Mouse (Mus musculus) intestine, embryonic 16.5 days (tissue): ENCODE data around the gene Wdr5. TPM values are rescaled to one million over a fixed set of nuclear protein-coding genes. Genes with fewer than 3 reads are reported as not detected.

Experiments
- ATAC-seq: fragments of 200-750 bp; cut with Nextera tagmentation; 2 replicates; pipeline ENCODE4 v1.8.0; 2017; ENCODE audit warnings: moderate TSS enrichment, moderate library complexity
- H3K27ac ChIP-seq: fragments of 300-500 bp; sonication (generic); 2 replicates; pipeline ENCODE4 v1.5.1; 2014; ENCODE audit warnings: mild to moderate bottlenecking, low read length
- H3K27me3 ChIP-seq: fragments of 300-500 bp; sonication (generic); replicated peaks from 2 replicates; pipeline ENCODE4 v1.6.1; 2014; ENCODE audit warnings: low read length, control low read depth, mixed read lengths; ENCODE audit not compliant: control insufficient read depth, insufficient read depth
- H3K36me3 ChIP-seq: fragments of 300-500 bp; sonication (generic); 2 replicates; pipeline ENCODE4 v1.6.1; 2014; ENCODE audit warnings: low read length, control low read depth; ENCODE audit not compliant: control insufficient read depth, insufficient read depth
- H3K4me1 ChIP-seq: fragments of 300-500 bp; sonication (generic); 2 replicates; pipeline ENCODE4 v1.6.1; 2014; ENCODE audit warnings: low read length, control low read depth, mixed read lengths; ENCODE audit not compliant: control insufficient read depth, insufficient read depth
- H3K4me2 ChIP-seq: fragments of 300-500 bp; sonication (generic); 2 replicates; pipeline ENCODE4 v1.6.1; 2014; ENCODE audit warnings: low read depth, low read length, control low read depth
- H3K4me3 ChIP-seq: fragments of 300-500 bp; sonication (generic); 2 replicates; pipeline ENCODE4 v1.5.1; 2014; ENCODE audit warnings: mild to moderate bottlenecking, low read length
- H3K9ac ChIP-seq: fragments of 300-500 bp; sonication (generic); 2 replicates; pipeline ENCODE4 v1.6.1; 2014; ENCODE audit warnings: low read depth, low read length
- H3K9me3 ChIP-seq: fragments of 300-500 bp; sonication (generic); 2 replicates; pipeline ENCODE4 v1.6.1; 2016; ENCODE audit warnings: low read length, control low read depth; ENCODE audit not compliant: control insufficient read depth
- WGBS: fragments of 180-500 bp; shearing (Covaris S2); extraction: QIAGEN DNeasy Blood & Tissue Kit; methylation state at CpG from one replicate; pipeline ENCODE4 v1.1.7; 2014; 5-methylcytosine and 5-hydroxymethylcytosine counted together
- polyA plus RNA-seq: library from polyadenylated mRNA; unstranded; fragments of >200 nt; fragmentation: Nextera tagmentation; extraction: Ambion mirVana; gene quantifications from 2 replicates; pipeline ENCODE4 v1.2.1, GENCODE M21; 2015

Wdr5 gene
- polyA plus RNA-seq, 1 experiment from 2014 or later, result 44.8 TPM

- 37% methylated on average over 18 of the region's 18 CpGs for WGBS
- Histone ChIP-seq H3K27me3 (no peaks in the 10 kb centered on the region), H3K4me1 (peaks cover 19% of the 10 kb centered on the region), H3K9me3 (no peaks in the 10 kb centered on the region), H3K36me3 (no peaks in the 10 kb centered on the region), H3K27ac (0 out of 2 replicates have a peak overlapping the region, but pooled peaks have one; percentile 47), H3K9ac (no peak overlapping the region), H3K4me2 (no peak overlapping the region), H3K4me3 (no peak overlapping the region)
- peak; percentile 67 for ATAC-seq
These were observed 58.1 kb downstream of the Wdr5 start for GRCm38 (mm10) chr2:27572928-27573627.

GRCm38 (mm10) chr2:27573628-27573966 lies 58.6 kb downstream of the Wdr5 start:
- Histone ChIP-seq H3K27me3 (no peaks in the 10 kb centered on the region), H3K4me2 (no peak overlapping the region), H3K4me3 (no peak overlapping the region), H3K36me3 (no peaks in the 10 kb centered on the region), H3K9ac (no peak overlapping the region), H3K4me1 (peaks cover 19% of the 10 kb centered on the region), H3K27ac (no peak overlapping the region), H3K9me3 (no peaks in the 10 kb centered on the region)
- ATAC-seq, result no peak
- 74% methylated on average over 8 of the region's 8 CpGs for WGBS

- Histone ChIP-seq H3K9me3 (no peaks in the 10 kb centered on the region), H3K4me1 (peaks cover 19% of the 10 kb centered on the region), H3K9ac (no peak overlapping the region), H3K36me3 (no peaks in the 10 kb centered on the region), H3K4me2 (no peak overlapping the region), H3K4me3 (no peak overlapping the region), H3K27me3 (no peaks in the 10 kb centered on the region), H3K27ac (no peak overlapping the region)
- no peak for ATAC-seq
- WGBS, result 88% methylated on average over 4 of the region's 4 CpGs
These were observed 61.5 kb downstream of the Wdr5 start for GRCm38 (mm10) chr2:27576416-27576815.

GRCm38 (mm10) chr2:27578552-27578951 lies 63.6 kb downstream of the Wdr5 start:
- Histone ChIP-seq H3K9me3 (no peaks in the 10 kb centered on the region), H3K9ac (no peak overlapping the region), H3K4me1 (peaks cover under 1% of the 10 kb centered on the region), H3K4me2 (no peak overlapping the region), H3K36me3 (no peaks in the 10 kb centered on the region), H3K27me3 (no peaks in the 10 kb centered on the region), H3K27ac (no peak overlapping the region), H3K4me3 (no peak overlapping the region)
- 86% methylated on average over 4 of the region's 4 CpGs for WGBS
- ATAC-seq, result no peak

- Histone ChIP-seq H3K36me3 (no peaks in the 10 kb centered on the region), H3K9ac (no peak overlapping the region), H3K4me3 (no peak overlapping the region), H3K4me1 (no peaks in the 10 kb centered on the region), H3K9me3 (no peaks in the 10 kb centered on the region), H3K27ac (no peak overlapping the region), H3K4me2 (no peak overlapping the region), H3K27me3 (no peaks in the 10 kb centered on the region)
- no peak for ATAC-seq
- WGBS, result 61% methylated on average over 11 of the region's 11 CpGs
These were observed 67.2 kb downstream of the Wdr5 start for GRCm38 (mm10) chr2:27582112-27582511.

GRCm38 (mm10) chr2:27583019-27583418 lies 68.1 kb downstream of the Wdr5 start:
- Histone ChIP-seq H3K36me3 (no peaks in the 10 kb centered on the region), H3K4me2 (no peak overlapping the region), H3K9me3 (no peaks in the 10 kb centered on the region), H3K4me1 (no peaks in the 10 kb centered on the region), H3K4me3 (no peak overlapping the region), H3K27me3 (no peaks in the 10 kb centered on the region), H3K9ac (no peak overlapping the region), H3K27ac (no peak overlapping the region)
- WGBS, result 82% methylated on average over 2 of the region's 2 CpGs
- ATAC-seq, result no peak

DNA sequence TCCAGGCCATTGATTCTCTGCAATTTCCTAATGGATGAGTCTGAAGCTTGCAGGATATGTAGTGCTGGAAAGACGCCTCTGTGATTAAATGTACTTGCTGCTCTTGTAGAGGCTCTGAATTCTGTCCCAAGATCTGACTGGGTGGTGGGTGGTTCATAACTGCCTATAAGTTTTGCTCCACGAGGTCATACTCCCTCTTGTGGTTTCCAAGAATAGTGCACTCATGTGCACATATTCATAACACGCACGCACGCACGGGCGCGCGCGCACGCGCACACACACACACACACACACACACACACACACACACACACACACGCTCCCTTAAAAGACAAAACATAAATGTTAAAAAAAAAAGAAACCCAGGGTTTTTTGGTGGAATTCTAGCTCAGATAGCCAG lies 69.6 kb downstream of the Wdr5 start:
- 92% methylated on average over 13 of the region's 13 CpGs for WGBS
- Histone ChIP-seq H3K4me3 (no peak overlapping the region), H3K9me3 (no peaks in the 10 kb centered on the region), H3K27me3 (no peaks in the 10 kb centered on the region), H3K36me3 (no peaks in the 10 kb centered on the region), H3K9ac (no peak overlapping the region), H3K27ac (no peak overlapping the region), H3K4me1 (no peaks in the 10 kb centered on the region), H3K4me2 (no peak overlapping the region)
- no peak for ATAC-seq

Other genes starting within 250 kb of the Wdr5 start
- gene Vav2, start 88.1 kb upstream of the Wdr5 start, polyA plus RNA-seq, result 4.1 and 4.8 TPM in 2 replicates
- gene Brd3os, start 72.8 kb upstream of the Wdr5 start, polyA plus RNA-seq, result 4.6 and 5.5 TPM in 2 replicates
- gene Brd3, start 7.5 kb upstream of the Wdr5 start, polyA plus RNA-seq, result 82.5 and 85.9 TPM in 2 replicates
- gene Rxra, start 161.3 kb downstream of the Wdr5 start, polyA plus RNA-seq, result 9.9 and 11.4 TPM in 2 replicates